Mouse (Mus musculus): Measurements from ENCODE around the gene Vmn1r117. TPM values are rescaled to one million over a fixed set of nuclear protein-coding genes. Genes with fewer than 3 reads are reported as not detected.
"Not testable (repeated sequence)": the region's sequence is repeated elsewhere in the genome, so short reads cannot be mapped to it uniquely, and the experiment has no call there.

Gene Vmn1r117
- polyA plus RNA-seq (2012; rRNA removed), result not detected in 2 replicates

DNA sequence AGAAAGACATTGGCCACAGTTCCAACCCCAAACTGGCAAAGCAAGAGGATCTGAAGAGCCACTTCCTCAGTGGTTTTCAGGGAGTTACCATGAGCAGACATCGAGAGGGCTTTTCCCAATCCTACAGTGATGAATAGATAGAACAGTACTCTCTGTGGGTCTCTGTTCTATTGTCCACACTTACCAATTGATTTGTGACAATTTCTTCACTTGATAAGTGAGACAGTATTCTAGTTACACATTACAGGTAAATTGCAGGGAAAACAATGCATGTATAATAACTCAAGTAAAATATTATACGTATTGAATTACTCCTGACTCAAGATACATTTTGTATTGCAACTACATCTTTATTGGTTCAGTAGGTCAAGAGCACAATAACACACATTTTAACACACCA is at the start of gene Vmn1r117:
Vmn1r117 (minus strand) TSS at position 101 of the 400 bp plus-strand sequence.
- WGBS, result no CpG with 5 or more reads among the region's 2 CpGs
- DNase-seq; H3K4me1 ChIP-seq (ENCODE audit: control insufficient read depth, insufficient read depth, low read length); H3K4me3 ChIP-seq (replicated peaks; ENCODE audit: extremely low read depth, low read depth, low read length): not testable (repeated sequence)

GRCm38 (mm10) chr7:20912247-20912646 is 28.3 kb upstream of the Vmn1r117 start, which contains the start of gene Vmn1r118:
Gene Vmn1r118, minus strand, starts transcription at chr7:20912347.
- H3K4me1 ChIP-seq (ENCODE audit: control insufficient read depth, insufficient read depth, low read length); H3K4me3 ChIP-seq (replicated peaks; ENCODE audit: extremely low read depth, low read depth, low read length); DNase-seq: not testable (repeated sequence)
- no CpG with 5 or more reads among the region's 2 CpGs for WGBS

- H3K4me3 ChIP-seq (replicated peaks; ENCODE audit: extremely low read depth, low read depth, low read length); H3K4me1 ChIP-seq (ENCODE audit: control insufficient read depth, insufficient read depth, low read length); DNase-seq: not testable (repeated sequence)
- 50% methylated on average over 3 of the region's 3 CpGs for WGBS
Observed at GRCm38 (mm10) chr7:20871956-20872355, 12.0 kb downstream of the Vmn1r117 start, which contains the start of gene Vmn1r116. Gene Vmn1r116, plus strand, starts transcription at chr7:20872256.

DNA sequence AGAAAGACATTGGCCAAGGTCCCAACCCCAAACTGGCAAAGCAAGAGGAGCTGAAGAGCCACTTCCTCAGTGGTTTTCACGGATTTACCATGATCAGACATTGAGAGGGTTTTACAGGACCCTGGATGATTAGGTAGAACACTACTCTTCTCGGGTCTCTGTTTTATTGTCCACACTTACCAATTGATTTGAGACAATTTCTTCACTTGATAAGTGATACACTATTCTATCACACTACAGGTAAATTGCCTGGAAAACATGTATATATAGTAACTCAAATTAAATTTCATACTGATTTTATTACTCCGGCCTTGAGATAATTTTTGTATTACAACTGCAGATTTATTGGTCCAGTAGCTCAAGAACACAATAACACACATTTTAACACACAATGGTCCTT is 39.0 kb downstream of the Vmn1r117 start, which contains the start of gene Vmn1r115:
Vmn1r115 (minus strand) TSS at position 101 of the 400 bp plus-strand sequence.
- WGBS, result 92% methylated on average over 1 of the region's 3 CpGs
- not testable (repeated sequence) for H3K4me1 ChIP-seq (ENCODE audit: control insufficient read depth, insufficient read depth, low read length); H3K4me3 ChIP-seq (replicated peaks; ENCODE audit: extremely low read depth, low read depth, low read length); DNase-seq

Other genes starting within 250 kb of the Vmn1r117 start
- gene Vmn1r107, start 215.2 kb downstream of the Vmn1r117 start, polyA plus RNA-seq (2012; rRNA removed), result not detected in 2 replicates
- gene Vmn1r111, start 180.9 kb downstream of the Vmn1r117 start, polyA plus RNA-seq (2012; rRNA removed), result not detected in 2 replicates
- not detected in 2 replicates for gene Gm10668, start 153.5 kb downstream of the Vmn1r117 start, polyA plus RNA-seq (2012; rRNA removed)
- gene Vmn1r112, start 112.9 kb downstream of the Vmn1r117 start, polyA plus RNA-seq (2012; rRNA removed), result not detected in 2 replicates
- gene Vmn1r113, start 96.8 kb downstream of the Vmn1r117 start, polyA plus RNA-seq (2012; rRNA removed), result not detected in 2 replicates
- not detected in 2 replicates for gene Vmn1r114, start 71.9 kb downstream of the Vmn1r117 start, polyA plus RNA-seq (2012; rRNA removed)
- gene Vmn1r115, start 39.1 kb downstream of the Vmn1r117 start, polyA plus RNA-seq (2012; rRNA removed), result not detected in 2 replicates
- not detected in 2 replicates for gene Vmn1r116, start 11.9 kb downstream of the Vmn1r117 start, polyA plus RNA-seq (2012; rRNA removed)
- gene Vmn1r118, start 28.2 kb upstream of the Vmn1r117 start, polyA plus RNA-seq (2012; rRNA removed), result not detected in 2 replicates
- not detected in 2 replicates for gene Vmn1r119, start 128.3 kb upstream of the Vmn1r117 start, polyA plus RNA-seq (2012; rRNA removed)
- not detected in 2 replicates for gene Vmn1r120, start 169.7 kb upstream of the Vmn1r117 start, polyA plus RNA-seq (2012; rRNA removed)
- not detected in 2 replicates for gene Vmn1r121, start 214.4 kb upstream of the Vmn1r117 start, polyA plus RNA-seq (2012; rRNA removed)

Data from lung, adult 2 months (tissue).